Mouse (Mus musculus) cerebellum, adult 11-12 months (tissue): ENCODE measurements around the gene Gpx4.
A peak's percentile ranks its signal among the peaks of the same experiment; 100 is the strongest.
"Not testable (repeated sequence)": the region's sequence is repeated elsewhere in the genome, so short reads cannot be mapped to it uniquely, and the experiment has no call there.

ENCODE experiments used
- DNase-seq: peaks from one replicate; pipeline ENCODE4 v3.0.0; 2022

Gpx4 gene

DNA sequence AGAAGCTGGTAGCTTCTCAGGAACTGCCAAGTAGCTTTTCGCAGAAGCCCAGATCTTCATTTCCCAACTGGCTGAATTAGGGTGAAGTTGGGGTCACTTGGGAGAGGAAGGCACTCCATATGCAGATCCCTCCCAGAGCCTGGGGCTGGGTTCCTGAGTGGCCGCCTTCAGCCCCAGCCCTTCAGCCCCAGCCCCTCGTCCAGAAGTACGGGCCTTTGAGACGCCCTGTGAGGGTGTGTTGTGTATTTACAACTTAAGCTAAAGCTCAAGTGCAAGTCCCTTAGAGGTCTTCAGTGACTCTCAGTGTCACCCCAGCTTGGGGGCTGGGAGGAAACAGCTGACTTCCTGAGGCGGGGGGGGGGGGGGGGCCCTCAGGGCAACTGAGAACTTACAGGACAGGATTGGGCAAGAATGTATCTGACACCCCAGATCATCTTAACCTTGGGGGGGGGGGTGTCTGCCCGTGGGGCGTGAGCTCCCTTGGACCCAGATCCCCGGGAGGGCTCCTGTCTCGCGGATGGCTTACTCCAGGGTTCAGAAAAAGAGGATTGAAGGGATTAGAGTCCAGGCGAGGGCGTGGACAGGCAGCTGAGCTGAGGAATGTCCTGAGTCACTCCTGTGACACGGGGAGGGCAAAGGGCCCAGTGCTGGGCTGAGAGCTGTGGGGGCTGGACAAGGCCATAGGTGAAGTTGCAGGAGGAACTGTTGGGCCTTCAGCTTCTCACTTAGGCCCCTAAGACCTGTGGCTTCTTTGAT is 4.8 kb downstream of the Gpx4 start:
- DNase-seq, result no peak

- no peak for DNase-seq
These were observed 5.4 kb downstream of the Gpx4 start for GRCm38 (mm10) chr10:80052374-80052764.

- DNase-seq, result peak; percentile 100
These were observed 6.4 kb downstream of the Gpx4 start for GRCm38 (mm10) chr10:80053259-80053780.

DNA sequence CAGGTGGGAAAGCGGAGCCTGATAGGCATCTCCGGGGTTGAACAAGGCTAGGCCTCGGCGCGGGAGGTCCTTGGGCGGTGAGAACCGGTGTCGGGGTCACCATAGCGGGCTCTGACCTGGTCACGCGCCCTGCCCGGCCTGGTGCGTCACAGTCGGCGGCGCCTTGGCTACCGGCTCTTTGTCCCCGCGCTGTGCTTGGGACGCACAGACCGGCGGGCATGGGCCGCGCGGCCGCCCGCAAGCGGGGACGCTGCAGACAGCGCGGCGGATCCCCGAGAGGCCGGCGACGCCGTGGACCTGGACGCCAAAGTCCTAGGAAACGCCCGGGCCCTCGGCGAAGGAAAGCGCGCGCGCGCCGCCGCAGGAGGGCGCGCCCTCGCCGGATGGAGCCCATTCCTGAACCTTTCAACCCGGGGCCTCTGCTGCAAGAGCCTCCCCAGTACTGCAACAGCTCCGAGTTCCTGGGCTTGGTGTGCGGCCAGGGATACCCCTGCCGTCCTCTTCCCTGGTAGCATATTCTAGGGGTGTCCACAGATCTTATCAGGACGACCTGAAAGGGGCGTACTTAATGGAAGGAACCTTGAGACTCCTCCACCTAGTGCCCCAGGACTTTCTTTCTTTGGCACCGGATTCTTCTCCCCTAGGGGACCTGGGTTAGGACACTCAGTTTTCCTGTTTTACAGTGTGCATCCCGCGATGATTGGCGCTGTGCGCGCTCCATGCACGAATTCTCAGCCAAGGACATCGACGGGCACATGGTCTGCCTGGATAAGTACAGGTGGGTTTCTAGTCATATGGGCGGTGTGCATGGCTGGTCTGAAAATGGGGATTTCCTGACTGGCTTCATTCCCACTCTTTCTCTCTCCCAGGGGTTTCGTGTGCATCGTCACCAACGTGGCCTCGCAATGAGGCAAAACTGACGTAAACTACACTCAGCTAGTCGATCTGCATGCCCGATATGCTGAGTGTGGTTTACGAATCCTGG is 7.2 kb downstream of the Gpx4 start:
- peak; percentile 77 for DNase-seq

DNA sequence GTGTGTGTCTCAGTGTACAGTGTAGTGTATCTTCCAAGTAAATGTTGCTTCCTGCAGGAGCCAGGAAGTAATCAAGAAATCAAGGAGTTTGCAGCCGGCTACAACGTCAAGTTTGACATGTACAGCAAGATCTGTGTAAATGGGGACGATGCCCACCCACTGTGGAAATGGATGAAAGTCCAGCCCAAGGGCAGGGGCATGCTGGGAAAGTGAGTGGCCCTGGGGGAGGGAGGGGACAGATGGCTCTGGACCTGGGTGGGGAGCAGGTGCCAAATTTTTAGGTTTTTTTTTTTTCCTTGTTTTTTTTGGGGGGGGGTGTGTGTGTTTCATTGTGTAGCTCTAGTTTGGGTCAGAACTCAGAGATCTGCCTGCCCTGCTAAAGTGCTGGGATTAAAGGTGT is 7.9 kb downstream of the Gpx4 start:
- DNase-seq, result not testable (repeated sequence)

GRCm38 (mm10) chr10:80055364-80055763 is 8.4 kb downstream of the Gpx4 start:
- DNase-seq, result no peak

GRCm38 (mm10) chr10:80055891-80056290 is 8.9 kb downstream of the Gpx4 start:
- no peak for DNase-seq

DNA sequence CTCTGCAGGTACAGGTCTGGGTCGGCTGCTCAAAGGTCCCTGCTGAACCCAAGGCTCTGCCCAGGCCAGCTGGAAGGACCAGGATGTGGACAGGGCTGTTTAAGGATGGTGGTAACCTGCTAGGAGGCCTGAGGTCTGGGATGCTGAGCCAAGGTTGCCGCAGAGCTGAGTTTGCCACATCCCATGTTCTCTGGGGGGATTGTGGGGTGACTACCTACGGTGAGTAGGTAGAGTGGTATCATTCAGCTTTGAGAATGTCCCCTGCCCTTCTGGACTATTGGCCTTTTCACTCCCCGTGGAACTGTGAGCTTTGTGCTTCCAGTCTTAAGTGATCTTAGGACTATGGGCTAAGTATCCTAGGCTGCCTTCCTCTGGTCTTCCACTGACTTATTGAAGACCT is 9.5 kb downstream of the Gpx4 start:
- DNase-seq, result no peak

- no peak for DNase-seq
These were observed 10.2 kb downstream of the Gpx4 start for GRCm38 (mm10) chr10:80056976-80057682.

- no peak for DNase-seq
These were observed 10.8 kb downstream of the Gpx4 start for GRCm38 (mm10) chr10:80057683-80058326.

DNA sequence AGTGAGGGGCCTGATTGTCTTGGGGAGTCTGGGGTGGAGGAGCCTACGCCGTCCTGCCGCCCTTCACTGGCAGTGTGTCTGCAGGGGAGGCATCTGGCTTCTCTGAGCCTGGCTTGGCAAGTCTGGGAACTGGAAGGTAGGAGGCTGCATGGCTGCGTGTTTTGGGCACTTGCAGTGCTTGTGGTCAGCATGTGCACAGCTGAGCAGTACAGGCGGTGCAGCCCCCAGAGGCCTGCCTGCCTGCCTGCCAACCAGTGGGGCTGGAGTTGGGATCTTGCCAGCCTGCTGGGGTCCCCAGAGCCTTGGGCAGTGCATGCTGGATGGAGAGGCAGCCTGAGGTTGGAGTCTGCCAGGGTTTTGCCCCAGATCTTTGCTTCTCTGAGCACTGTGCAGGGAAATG is 16.1 kb downstream of the Gpx4 start:
- no peak for DNase-seq

DNA sequence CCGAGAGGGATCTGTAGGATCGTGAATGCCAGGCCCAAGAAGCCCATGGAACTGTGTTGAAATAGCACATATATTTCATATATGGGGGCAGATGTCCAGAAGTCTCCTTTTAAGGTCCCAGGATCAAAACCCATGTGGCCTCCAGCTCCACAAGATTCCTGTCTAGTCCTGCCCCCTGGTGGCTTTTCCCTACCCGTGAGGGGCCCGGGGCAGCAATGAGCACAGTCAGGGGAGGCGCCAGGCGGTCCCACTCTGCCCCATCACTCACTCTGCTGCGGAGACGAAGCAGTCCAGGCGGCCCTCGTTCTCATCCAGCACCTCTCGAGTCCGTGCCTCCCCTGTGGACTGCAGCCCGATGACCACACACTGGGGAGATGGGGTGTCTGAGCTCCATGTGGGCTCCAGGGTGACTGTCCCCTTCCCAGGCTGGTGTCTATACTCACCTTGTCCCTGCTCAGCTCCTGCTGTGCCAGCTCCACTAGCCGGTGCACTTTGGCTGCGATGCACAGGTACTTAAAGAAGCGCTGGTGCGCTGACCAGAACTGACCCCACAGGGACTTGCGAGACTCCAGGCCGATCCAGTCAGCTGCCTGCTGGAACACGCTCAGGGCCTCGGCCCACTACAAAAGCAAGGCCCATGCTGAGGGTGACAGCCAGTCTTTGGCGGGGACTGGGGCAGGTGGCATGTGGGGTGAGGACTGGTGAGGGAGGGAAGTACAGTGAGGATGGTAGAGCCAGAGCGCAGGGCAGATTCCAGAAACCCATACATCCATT is 17.1 kb downstream of the Gpx4 start:
- no peak for DNase-seq

- DNase-seq, result no peak
These were observed 22.3 kb downstream of the Gpx4 start for GRCm38 (mm10) chr10:80069251-80069650.

- DNase-seq, result no peak
These were observed 23.0 kb downstream of the Gpx4 start for GRCm38 (mm10) chr10:80069948-80070450.

DNA sequence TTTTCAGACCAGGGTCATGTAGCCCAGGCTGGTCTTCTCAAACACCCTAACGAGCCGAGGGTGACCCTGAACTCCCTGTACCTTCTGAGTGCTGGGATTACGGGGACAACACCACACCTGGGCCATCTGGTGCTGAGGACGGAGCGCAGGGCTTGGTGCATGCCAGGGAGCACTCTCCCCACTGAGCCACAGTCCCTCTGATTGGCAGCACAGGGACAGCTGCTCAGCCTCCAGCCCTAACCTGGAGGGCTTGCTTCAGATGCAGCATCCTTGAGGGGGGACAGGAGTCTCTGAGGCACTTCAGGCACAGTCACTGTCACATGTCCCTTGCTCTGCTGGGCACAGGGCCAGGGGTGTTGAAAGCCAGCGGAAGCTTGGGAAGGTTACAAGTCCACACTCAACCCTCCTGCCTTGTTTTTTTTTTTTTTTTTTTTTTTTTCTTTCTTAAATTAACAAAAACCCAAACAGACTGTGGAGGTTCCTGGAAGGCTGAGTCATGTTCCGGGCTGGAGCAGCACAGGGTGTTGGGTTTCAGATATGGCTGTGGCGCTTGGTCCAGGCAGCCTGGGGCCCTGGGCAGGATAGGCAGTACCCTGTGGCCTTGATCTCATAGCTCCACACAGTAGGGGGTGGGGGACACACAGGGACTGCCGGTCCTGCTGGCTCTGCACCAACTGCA is 24.0 kb downstream of the Gpx4 start:
- DNase-seq, result peak; percentile 87

DNA sequence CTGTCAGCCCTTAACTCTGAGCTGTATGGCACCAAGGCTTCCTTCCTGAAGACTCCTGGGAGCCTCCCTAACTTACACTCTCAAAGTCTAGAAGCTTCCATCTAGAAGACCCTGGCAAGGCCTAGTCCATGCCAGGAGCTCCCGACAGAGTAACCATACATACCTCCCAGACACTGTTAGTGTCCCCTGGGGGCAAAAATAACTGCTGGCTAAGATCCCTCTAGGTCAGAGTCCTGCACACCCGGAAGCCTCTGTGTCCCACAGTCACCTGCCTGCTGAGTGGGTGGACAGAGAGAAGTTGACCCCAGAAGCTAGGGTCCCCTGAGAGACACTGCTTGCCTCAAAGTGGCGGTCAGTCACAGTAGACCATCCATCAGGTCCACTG is 24.5 kb downstream of the Gpx4 start:
- DNase-seq, result no peak

GRCm38 (mm10) chr10:80072623-80073489 is 25.9 kb downstream of the Gpx4 start:
- DNase-seq, result peak; percentile 37

- DNase-seq, result peak; percentile 60
These were observed 28.0 kb downstream of the Gpx4 start for GRCm38 (mm10) chr10:80074813-80075601.

DNA sequence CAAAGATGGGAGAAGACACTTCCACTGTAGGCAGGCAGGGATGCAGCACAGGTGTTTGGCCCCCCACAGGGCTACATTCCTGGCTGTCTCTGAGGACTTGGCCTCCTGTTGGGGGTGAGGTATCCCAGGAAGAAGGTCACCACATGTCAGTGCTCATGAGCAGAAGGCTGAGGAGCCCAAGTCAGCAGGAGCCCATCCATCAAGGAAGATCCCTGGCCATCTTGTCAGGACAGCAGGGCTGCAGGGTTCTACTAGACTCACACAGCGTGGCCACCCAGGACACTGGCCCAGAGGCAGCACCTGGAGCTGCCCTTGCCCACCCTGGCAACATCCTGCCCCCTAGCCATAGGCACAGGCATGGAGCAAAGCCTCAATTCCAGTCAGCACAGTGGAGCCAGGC is 29.0 kb downstream of the Gpx4 start:
- no peak for DNase-seq
